Mouse (Mus musculus) embryonic fibroblast, embryonic 13.5 days (primary cell): ENCODE data around the gene Mrc1. TPM values are rescaled to one million over a fixed set of nuclear protein-coding genes. Genes with fewer than 3 reads are reported as not detected.

Source experiments
- H3K27ac ChIP-seq: 2 replicates; pipeline ENCODE4 v1.5.1; 2012; ENCODE audit warnings: low read length, control low read depth, inconsistent platforms; ENCODE audit not compliant: insufficient read depth
- H3K4me1 ChIP-seq: 2 replicates; pipeline ENCODE4 v1.6.1; 2011; ENCODE audit warnings: low read length; ENCODE audit not compliant: control insufficient read depth, insufficient read depth
- H3K4me3 ChIP-seq: 2 replicates; pipeline ENCODE4 v1.5.1; 2011; ENCODE audit warnings: mild to moderate bottlenecking, control low read depth, low read length; ENCODE audit not compliant: insufficient read depth
- CTCF ChIP-seq: IDR thresholded peaks from 2 replicates; pipeline ENCODE4 v1.5.1; 2011; ENCODE audit warnings: mild to moderate bottlenecking, control low read depth, low read length, moderate library complexity, borderline replicate concordance; ENCODE audit not compliant: insufficient read depth
- POLR2A ChIP-seq: IDR thresholded peaks from 2 replicates; pipeline ENCODE4 v1.6.1; 2011; ENCODE audit warnings: low read depth, mild to moderate bottlenecking, control low read depth, low read length, moderate library complexity
- polyA plus RNA-seq: library from polyadenylated mRNA; stranded (reverse); fragments of >200 nt; gene quantifications from 2 replicates; pipeline ENCODE4 v1.2.4, GENCODE M21; 2011; ENCODE audit warnings: low read depth; ENCODE audit not compliant: missing spikeins, insufficient read length

Gene Mrc1
- polyA plus RNA-seq, 1 experiment: 2.9 TPM

DNA sequence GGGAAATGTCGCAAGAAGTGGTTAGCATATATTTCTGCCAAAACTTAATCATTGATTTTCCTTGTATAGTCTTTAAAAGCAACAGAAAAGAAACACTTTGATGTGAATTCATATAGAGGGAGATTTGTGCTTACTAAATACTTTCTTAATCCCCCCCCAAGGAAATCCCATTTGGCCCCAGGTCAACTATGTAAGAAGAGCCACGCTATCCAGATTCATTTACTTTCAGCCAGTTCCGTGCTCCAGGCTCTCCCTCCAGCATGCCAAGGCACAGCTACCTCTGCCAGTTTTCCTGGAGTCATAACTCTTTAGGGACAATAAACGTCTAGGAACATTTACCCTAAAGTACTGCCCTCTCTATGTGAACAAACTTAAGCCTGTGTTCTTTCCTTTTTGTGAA, 8.5 kb downstream of the Mrc1 start:
- Histone ChIP-seq H3K4me1 (no peaks in the 10 kb centered on the region), H3K4me3 (no peak overlapping the region), H3K27ac (no peak overlapping the region)
- no peak for TF ChIP-seq CTCF
- TF ChIP-seq POLR2A: no peak

DNA sequence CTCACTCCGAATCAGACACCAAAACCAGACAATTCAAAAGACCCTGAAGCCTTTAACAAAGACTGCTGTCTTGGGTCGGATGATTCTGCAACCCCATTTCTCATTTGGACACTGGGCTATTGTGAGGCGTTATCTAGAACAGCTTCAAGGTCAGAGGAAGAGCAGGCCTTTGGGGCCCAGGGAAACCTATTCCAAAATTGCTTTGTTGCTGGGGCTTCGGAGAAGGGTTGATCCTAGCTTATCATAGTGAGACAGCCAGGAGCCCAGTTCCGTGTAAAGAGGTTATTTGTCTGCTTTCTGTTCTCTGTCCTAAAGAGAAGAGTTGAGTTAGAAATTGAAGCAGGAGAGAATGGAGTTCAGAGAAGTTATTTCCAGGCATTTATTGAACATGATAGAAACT, 10.0 kb downstream of the Mrc1 start:
- no peaks in the 10 kb centered on the region for H3K4me1 ChIP-seq
- no peak overlapping the region for H3K27ac ChIP-seq
- TF ChIP-seq CTCF: no peak
- TF ChIP-seq POLR2A: no peak
- H3K4me3 ChIP-seq: no peak overlapping the region

DNA sequence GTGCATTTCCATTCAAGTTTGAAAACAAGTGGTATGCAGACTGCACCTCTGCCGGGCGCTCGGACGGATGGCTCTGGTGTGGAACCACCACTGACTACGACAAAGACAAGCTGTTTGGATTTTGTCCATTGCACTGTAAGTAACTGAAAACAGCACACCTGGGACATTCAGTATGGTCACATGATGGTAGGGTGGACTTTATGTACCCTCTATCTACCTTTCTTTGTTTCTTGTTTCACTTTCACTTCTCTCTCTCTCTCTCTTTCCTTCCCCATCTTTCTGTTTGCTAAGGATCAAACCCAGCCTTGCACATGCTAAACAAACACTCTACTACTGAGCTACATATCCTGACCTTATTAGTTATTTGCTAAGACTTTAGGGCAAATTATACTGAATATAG, 15.0 kb downstream of the Mrc1 start:
- H3K4me1 ChIP-seq: no peaks in the 10 kb centered on the region
- no peak overlapping the region for H3K4me3 ChIP-seq
- no peak overlapping the region for H3K27ac ChIP-seq
- no peak for TF ChIP-seq CTCF
- TF ChIP-seq POLR2A: no peak

DNA sequence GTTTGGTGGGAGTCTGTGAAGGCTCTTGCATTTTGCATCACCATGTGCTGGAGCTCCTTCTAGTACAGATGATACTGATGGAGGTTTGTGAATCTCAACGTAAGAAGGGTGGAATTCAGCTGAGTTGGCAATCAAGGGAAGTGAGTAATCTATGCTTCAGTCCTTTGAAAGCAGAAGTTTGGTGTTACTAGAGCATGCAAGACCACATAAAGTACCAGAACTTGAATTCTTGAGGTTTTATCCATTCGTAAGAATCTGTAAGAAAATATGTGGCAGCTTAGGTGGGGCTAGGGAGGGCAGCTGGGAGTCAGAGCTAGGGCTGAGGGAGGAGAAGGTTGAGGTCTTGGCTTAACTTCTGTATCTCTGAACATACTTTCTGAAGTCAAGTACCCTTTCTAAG, 15.5 kb downstream of the Mrc1 start:
- TF ChIP-seq CTCF (no peak), POLR2A (no peak)
- no peak overlapping the region for H3K4me3 ChIP-seq
- H3K27ac ChIP-seq: no peak overlapping the region
- H3K4me1 ChIP-seq: no peaks in the 10 kb centered on the region

DNA sequence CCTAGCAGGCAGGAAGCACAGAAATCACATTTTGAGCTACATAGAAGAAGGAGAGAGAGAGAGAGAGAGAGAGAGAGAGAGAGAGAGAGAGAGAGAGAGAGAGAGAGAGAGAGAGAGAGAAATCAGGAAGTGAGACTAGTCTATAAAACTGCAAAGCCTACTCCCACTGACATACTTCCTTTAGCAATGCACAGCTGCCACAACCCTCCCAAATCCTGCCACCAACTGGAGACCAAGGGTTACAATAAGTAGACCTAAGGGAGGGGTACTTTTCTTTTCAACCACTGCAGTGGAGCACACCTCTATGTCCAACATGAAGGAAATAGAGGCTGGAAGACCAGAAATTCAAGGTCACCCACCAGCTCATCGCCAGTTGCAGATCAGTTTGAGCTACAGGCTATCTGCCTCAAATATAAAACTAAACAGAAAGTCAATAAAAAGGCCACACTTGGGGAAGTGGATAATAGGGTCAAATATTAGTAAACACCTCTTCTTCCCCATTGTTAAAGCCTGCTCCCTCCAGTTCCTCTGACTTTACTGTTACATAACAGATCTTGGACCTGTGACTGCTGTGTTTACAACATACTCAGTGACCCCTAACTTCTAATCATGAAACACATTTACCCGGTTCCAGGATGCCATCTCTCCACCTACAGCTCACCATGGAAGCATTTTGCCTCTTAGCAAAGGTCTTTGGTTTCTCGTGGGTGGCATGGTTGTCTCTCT, 20.8 kb downstream of the Mrc1 start:
- TF ChIP-seq CTCF: no peak
- no peak for TF ChIP-seq POLR2A
- H3K4me1 ChIP-seq: no peaks in the 10 kb centered on the region
- H3K4me3 ChIP-seq: no peak overlapping the region

DNA sequence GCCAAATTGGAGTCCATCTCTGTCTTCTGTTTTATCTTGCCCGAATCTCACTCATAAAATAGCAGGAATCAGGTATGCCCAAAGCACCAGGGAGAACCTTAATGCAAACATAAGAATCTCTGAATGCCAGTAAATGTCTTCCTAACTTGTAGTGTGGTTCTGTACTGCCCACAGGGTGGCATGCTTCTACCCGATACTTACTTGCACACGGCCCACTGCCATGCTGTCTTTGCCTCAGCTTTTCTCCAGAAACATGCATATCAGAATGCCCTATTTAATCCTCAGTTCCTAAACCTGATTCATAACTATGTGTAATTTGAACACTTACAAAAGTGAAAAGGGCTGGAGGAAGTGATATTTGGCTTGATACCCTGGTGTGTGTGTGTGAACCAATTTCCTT, 22.7 kb downstream of the Mrc1 start:
- TF ChIP-seq POLR2A: no peak
- TF ChIP-seq CTCF: no peak
- no peak overlapping the region for H3K27ac ChIP-seq
- no peak overlapping the region for H3K4me3 ChIP-seq
- no peaks in the 10 kb centered on the region for H3K4me1 ChIP-seq

More for the DNA sequence above, 20.8 kb downstream of the Mrc1 start:
- H3K27ac ChIP-seq: no peak overlapping the region

DNA sequence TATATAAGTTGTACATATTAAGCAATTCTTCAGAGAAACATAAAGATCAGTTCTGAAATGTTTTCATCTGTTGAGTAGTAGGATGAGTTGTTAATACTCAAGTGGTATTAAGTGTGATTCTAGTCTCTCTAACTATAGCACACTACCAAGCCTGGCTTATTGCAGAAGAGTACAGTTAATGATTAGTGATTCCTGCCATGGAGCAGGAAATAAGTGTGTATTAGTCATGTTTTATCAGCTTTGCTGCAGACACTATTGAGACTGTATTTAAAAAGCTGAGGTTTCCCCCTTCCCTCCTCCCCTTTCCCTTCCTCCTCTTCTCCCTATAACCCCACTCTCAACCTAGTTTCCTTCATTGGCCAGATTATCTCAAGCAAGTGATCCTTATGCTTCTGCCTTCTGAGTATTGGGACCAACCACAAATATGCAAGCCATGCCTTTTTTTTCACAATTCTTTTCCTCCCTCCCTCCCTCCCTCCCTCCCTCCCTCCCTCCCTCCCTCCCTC, 29.2 kb downstream of the Mrc1 start:
- Histone ChIP-seq H3K4me3 (no peak overlapping the region), H3K27ac (no peak overlapping the region)
- TF ChIP-seq POLR2A: no peak
- TF ChIP-seq CTCF: no peak

DNA sequence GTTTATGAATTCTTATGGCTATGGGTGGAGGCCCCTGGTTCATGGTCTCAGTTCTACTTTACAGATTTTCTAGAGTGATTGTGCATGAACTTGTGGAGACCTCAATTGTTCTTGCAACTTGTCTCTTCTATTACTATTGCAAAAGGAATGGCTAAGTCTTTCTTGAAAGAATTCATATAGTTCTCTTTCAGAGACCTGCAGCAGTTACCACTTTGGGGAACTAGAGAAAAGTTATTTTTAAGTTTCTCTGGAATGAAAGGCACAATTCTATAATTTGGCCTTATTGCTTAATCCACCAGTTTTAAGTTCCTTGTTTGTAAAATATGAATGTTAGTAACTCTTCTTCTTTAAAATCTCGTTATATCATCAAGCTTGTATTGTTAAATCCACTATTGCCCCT, 32.9 kb downstream of the Mrc1 start:
- no peak for TF ChIP-seq POLR2A
- Histone ChIP-seq H3K27ac (no peak overlapping the region), H3K4me1 (no peaks in the 10 kb centered on the region), H3K4me3 (no peak overlapping the region)

More for the DNA sequence above, 29.2 kb downstream of the Mrc1 start:
- no peaks in the 10 kb centered on the region for H3K4me1 ChIP-seq

DNA sequence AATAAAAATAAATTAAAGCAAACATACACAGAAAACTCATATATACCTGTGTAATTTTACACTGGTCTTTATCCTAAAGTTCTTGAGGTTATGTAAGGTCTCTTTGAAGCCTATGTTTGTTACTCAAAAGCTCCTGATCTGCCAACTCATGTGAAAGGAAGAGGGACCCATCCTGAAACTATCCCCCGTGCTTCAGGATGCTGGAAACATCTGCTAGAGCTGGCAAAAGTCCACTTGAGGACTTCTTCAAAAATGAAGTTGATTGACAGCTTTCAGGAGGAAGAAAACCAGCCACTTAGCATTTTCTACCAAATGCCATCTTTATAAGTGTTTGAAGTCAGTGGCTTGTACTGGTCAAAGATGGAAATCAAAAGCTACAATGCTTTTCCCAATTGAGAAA, 40.0 kb downstream of the Mrc1 start:
- H3K4me3 ChIP-seq: no peak overlapping the region
- H3K27ac ChIP-seq: no peak overlapping the region
- no peaks in the 10 kb centered on the region for H3K4me1 ChIP-seq
- TF ChIP-seq POLR2A (no peak), CTCF (no peak)

DNA sequence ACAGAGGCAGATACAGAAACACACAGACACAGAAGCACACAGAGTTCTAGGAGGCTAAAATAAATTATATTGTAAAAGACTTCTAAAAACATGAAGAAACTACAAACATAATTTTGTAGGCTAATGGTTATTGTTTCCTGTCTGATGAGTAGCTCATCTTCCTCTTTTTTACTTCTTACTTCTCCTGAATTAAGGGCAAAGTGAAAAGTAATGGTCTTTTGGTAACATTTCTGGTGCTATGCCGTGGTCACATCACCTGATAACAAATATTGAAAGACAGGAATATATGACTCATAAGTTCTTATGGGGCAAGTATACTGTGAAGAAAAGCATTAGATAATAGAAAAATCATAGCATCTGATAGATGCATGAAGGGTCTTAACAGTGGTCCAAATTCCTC, 42.9 kb downstream of the Mrc1 start:
- no peaks in the 10 kb centered on the region for H3K4me1 ChIP-seq
- H3K4me3 ChIP-seq: no peak overlapping the region
- H3K27ac ChIP-seq: no peak overlapping the region
- TF ChIP-seq CTCF (no peak), POLR2A (no peak)
